Mouse (Mus musculus) lung, embryonic 16.5 days (tissue): Measurements from ENCODE around the gene Rhof. TPM values are rescaled to one million over a fixed set of nuclear protein-coding genes. Genes with fewer than 3 reads are reported as not detected.
A peak's percentile ranks its signal among the peaks of the same experiment; 100 is the strongest.

Experiments used
- ATAC-seq: fragments of 200-750 bp; cut with Nextera tagmentation; 2 replicates; pipeline ENCODE4 v1.8.0; 2017; ENCODE audit warnings: low read depth, mild to moderate bottlenecking, moderate library complexity
- H3K27ac ChIP-seq: fragments of 300-500 bp; sonication (generic); 2 replicates; pipeline ENCODE4 v1.5.1; 2014; ENCODE audit warnings: mild to moderate bottlenecking, control low read depth, low read length
- H3K27me3 ChIP-seq: fragments of 300-500 bp; sonication (generic); 2 replicates; pipeline ENCODE4 v1.6.1; 2014; ENCODE audit warnings: low read depth, low read length, mixed read lengths; ENCODE audit not compliant: control insufficient read depth, insufficient read depth
- H3K36me3 ChIP-seq: fragments of 300-500 bp; sonication (generic); 2 replicates; pipeline ENCODE4 v1.6.1; 2014; ENCODE audit warnings: low read length; ENCODE audit not compliant: control insufficient read depth, insufficient read depth
- H3K4me1 ChIP-seq: fragments of 300-500 bp; sonication (generic); replicated peaks from 2 replicates; pipeline ENCODE4 v1.6.1; 2014; ENCODE audit warnings: low read length, mixed read lengths; ENCODE audit not compliant: control insufficient read depth, insufficient read depth
- H3K4me2 ChIP-seq: fragments of 300-500 bp; sonication (generic); 2 replicates; pipeline ENCODE4 v1.6.1; 2014; ENCODE audit warnings: low read depth, low read length, control low read depth
- H3K4me3 ChIP-seq: fragments of 300-500 bp; sonication (generic); 2 replicates; pipeline ENCODE4 v1.5.1; 2014; ENCODE audit warnings: mild to moderate bottlenecking, low read length, control low read depth
- H3K9ac ChIP-seq: fragments of 300-500 bp; sonication (generic); 2 replicates; pipeline ENCODE4 v1.6.1; 2014; ENCODE audit warnings: low read length, control low read depth
- H3K9me3 ChIP-seq: fragments of 300-500 bp; sonication (generic); 2 replicates; pipeline ENCODE4 v1.6.1; 2016; ENCODE audit warnings: low read length; ENCODE audit not compliant: control insufficient read depth
- WGBS: fragments of 180-500 bp; shearing (Covaris S2); extraction: QIAGEN DNeasy Blood & Tissue Kit; methylation state at CpG from one replicate; pipeline ENCODE4 v1.1.7; 2014; 5-methylcytosine and 5-hydroxymethylcytosine counted together
- polyA plus RNA-seq: library from polyadenylated mRNA; unstranded; fragments of >200 nt; fragmentation: Nextera tagmentation; extraction: Ambion mirVana; gene quantifications from 2 replicates; pipeline ENCODE4 v1.2.1, GENCODE M21; 2015

Gene Rhof
- polyA plus RNA-seq, 1 experiment from 2014 or later, result 5.3 TPM

- H3K4me2 ChIP-seq, result peak overlapping the region; percentile 60
- H3K9ac ChIP-seq, result peak overlapping the region; percentile 31
- peaks cover 47% of the 10 kb centered on the region for H3K36me3 ChIP-seq
- peak; percentile 23 for ATAC-seq
- no peaks in the 10 kb centered on the region for H3K27me3 ChIP-seq
- peak overlapping the region; percentile 54; the same call in 1 of the 2 replicates for H3K27ac ChIP-seq
- no peaks in the 10 kb centered on the region for H3K9me3 ChIP-seq
- H3K4me1 ChIP-seq, result peaks cover 32% of the 10 kb centered on the region
- H3K4me3 ChIP-seq, result peak overlapping the region; percentile 46
- WGBS, result 12% methylated on average over 7 of the region's 7 CpGs
Measured at GRCm38 (mm10) chr5:123151077-123151476, 18.6 kb upstream of the Rhof start.

- H3K9ac ChIP-seq, result peak overlapping the region; percentile 31
- no peak for ATAC-seq
- no peaks in the 10 kb centered on the region for H3K27me3 ChIP-seq
- WGBS, result 23% methylated on average over 7 of the region's 7 CpGs
- H3K9me3 ChIP-seq, result no peaks in the 10 kb centered on the region
- peak overlapping the region; percentile 54; the same call in 1 of the 2 replicates for H3K27ac ChIP-seq
- peaks cover 32% of the 10 kb centered on the region for H3K4me1 ChIP-seq
- peak overlapping the region; percentile 46 for H3K4me3 ChIP-seq
- peaks cover 45% of the 10 kb centered on the region for H3K36me3 ChIP-seq
- H3K4me2 ChIP-seq, result peak overlapping the region; percentile 60
Measured at GRCm38 (mm10) chr5:123150641-123151040, 18.1 kb upstream of the Rhof start.

GRCm38 (mm10) chr5:123149451-123150400 is 17.2 kb upstream of the Rhof start:
- WGBS, result 3% methylated on average over 19 of the region's 19 CpGs
- peak overlapping the region; percentile 52 for H3K27ac ChIP-seq
- ATAC-seq, result peak; percentile 88
- no peaks in the 10 kb centered on the region for H3K9me3 ChIP-seq
- peaks cover 39% of the 10 kb centered on the region for H3K4me1 ChIP-seq
- H3K27me3 ChIP-seq, result no peaks in the 10 kb centered on the region
- peaks cover 45% of the 10 kb centered on the region for H3K36me3 ChIP-seq
- H3K4me2 ChIP-seq, result peak overlapping the region; percentile 60
- peak overlapping the region; percentile 46 for H3K4me3 ChIP-seq
- H3K9ac ChIP-seq, result peak overlapping the region; percentile 51; the same call in 1 of the 2 replicates

- peaks cover 33% of the 10 kb centered on the region for H3K36me3 ChIP-seq
- H3K4me2 ChIP-seq, result no peak overlapping the region
Measured at GRCm38 (mm10) chr5:123148073-123148722, 15.7 kb upstream of the Rhof start.

GRCm38 (mm10) chr5:123147569-123147968 is 15.1 kb upstream of the Rhof start:
- 82% methylated on average over 17 of the region's 17 CpGs for WGBS

More at GRCm38 (mm10) chr5:123148073-123148722, 15.7 kb upstream of the Rhof start:
- Histone ChIP-seq H3K9me3 (no peaks in the 10 kb centered on the region), H3K4me1 (peaks cover 49% of the 10 kb centered on the region), H3K27me3 (no peaks in the 10 kb centered on the region), H3K4me3 (no peak overlapping the region), H3K9ac (peak overlapping the region; percentile 31; the same call in 1 of the 2 replicates), H3K27ac (no peak overlapping the region)
- ATAC-seq, result no peak
- whole genome bisulfite sequencing, result 79% methylated on average over 25 of the region's 25 CpGs

GRCm38 (mm10) chr5:123146357-123146756 is 13.9 kb upstream of the Rhof start:
- Histone ChIP-seq H3K4me3 (no peak overlapping the region), H3K9me3 (no peaks in the 10 kb centered on the region), H3K4me2 (no peak overlapping the region), H3K27ac (no peak overlapping the region), H3K4me1 (peaks cover 48% of the 10 kb centered on the region), H3K9ac (no peak overlapping the region), H3K36me3 (peaks cover 16% of the 10 kb centered on the region), H3K27me3 (no peaks in the 10 kb centered on the region)
- 91% methylated on average over 11 of the region's 11 CpGs for WGBS
- no peak for ATAC-seq

More at GRCm38 (mm10) chr5:123147569-123147968, 15.1 kb upstream of the Rhof start:
- Histone ChIP-seq H3K4me2 (no peak overlapping the region), H3K4me1 (peaks cover 49% of the 10 kb centered on the region), H3K27me3 (no peaks in the 10 kb centered on the region), H3K9ac (no peak overlapping the region), H3K9me3 (no peaks in the 10 kb centered on the region), H3K4me3 (no peak overlapping the region), H3K27ac (no peak overlapping the region), H3K36me3 (peaks cover 26% of the 10 kb centered on the region)
- no peak for ATAC-seq

GRCm38 (mm10) chr5:123144746-123145590 is 12.5 kb upstream of the Rhof start:
- no peak overlapping the region for H3K27ac ChIP-seq
- peak overlapping the region; percentile 74 for H3K4me3 ChIP-seq
- peaks cover 34% of the 10 kb centered on the region for H3K4me1 ChIP-seq
- H3K36me3 ChIP-seq, result peaks cover 14% of the 10 kb centered on the region
- peak overlapping the region; percentile 99 for H3K4me2 ChIP-seq
- peak overlapping the region; percentile 29; the same call in 1 of the 2 replicates for H3K9ac ChIP-seq
- H3K9me3 ChIP-seq, result no peaks in the 10 kb centered on the region
- ATAC-seq, result no peak
- WGBS, result 30% methylated on average over 20 of the region's 20 CpGs
- no peaks in the 10 kb centered on the region for H3K27me3 ChIP-seq

GRCm38 (mm10) chr5:123143971-123144745 is 11.7 kb upstream of the Rhof start:
- H3K36me3 ChIP-seq, result peaks cover 14% of the 10 kb centered on the region
- ATAC-seq, result no peak
- 3% methylated on average over 17 of the region's 17 CpGs for WGBS
- H3K9me3 ChIP-seq, result no peaks in the 10 kb centered on the region
- peak overlapping the region; percentile 100 for H3K9ac ChIP-seq
- H3K27ac ChIP-seq, result no peak overlapping the region
- peak overlapping the region; percentile 99 for H3K4me2 ChIP-seq
- H3K4me1 ChIP-seq, result peaks cover 27% of the 10 kb centered on the region
- H3K4me3 ChIP-seq, result peak overlapping the region; percentile 74
- H3K27me3 ChIP-seq, result no peaks in the 10 kb centered on the region
